Mouse (Mus musculus): ENCODE measurements at regions not wholly inside any gene's neighbourhood (a gene's known extent, or its start where the extent isn't known, plus 50 kb on each side); places are given as distances from the start of the nearest gene placed in this dataset.

DNA sequence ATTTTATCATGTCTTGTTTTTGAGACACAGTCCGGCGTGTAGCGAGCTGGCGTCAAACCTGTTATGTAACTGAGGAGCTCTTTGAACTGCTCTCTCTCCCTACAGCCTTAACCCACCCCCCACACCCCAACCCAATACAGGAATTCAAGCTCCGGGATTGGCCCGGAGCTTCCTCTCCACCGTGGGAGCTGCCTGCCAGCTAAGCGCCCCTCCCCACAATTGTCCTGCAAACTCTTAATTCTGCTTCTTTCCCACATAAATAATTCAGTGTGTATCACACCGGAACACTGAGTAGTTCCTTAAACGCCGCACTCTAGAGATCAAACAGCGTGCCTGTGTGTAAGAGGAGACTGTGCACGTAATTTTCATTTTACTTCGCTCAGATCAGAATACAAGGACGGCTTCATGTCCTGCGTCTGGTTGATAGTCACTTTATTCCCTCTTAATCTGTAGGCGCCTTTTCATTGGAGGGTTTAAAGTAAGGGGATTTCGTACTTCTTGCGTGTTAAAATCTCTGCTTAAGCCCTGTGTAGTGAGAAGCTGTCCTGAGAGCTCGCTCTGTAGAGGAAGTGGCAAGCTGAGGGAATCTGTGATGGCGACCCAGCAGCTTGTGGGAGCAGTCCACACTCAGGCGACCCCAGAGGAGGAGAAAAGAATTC is 95.3 kb upstream of the Pabpc6 start:
- TF ChIP-seq EP300 (IDR thresholded peaks at IDR 0.05) = no peak
- TF ChIP-seq CTCF (IDR thresholded peaks at IDR 0.05) = no peak

Data from lung, postnatal 0 days (tissue).